Mouse (Mus musculus): ENCODE measurements around the gene Cbx6.

- TF ChIP-seq EP300 (IDR thresholded peaks at IDR 0.05) (no peak), CTCF (IDR thresholded peaks at IDR 0.05) (no peak)
These were observed 49.4 kb downstream of the Cbx6 start for GRCm38 (mm10) chr15:79785056-79785455.

Measured in lung, postnatal 0 days (tissue).